Mouse (Mus musculus) embryonic facial prominence, embryonic 14.5 days (tissue): ENCODE measurements around the gene 4930402F06Rik. TPM values are rescaled to one million over a fixed set of nuclear protein-coding genes. Genes with fewer than 3 reads are reported as not detected.

Experiments used
- ATAC-seq: fragments of 200-750 bp; cut with Nextera tagmentation; 2 replicates; pipeline ENCODE4 v1.8.0; 2017; ENCODE audit warnings: low read depth, moderate number of reproducible peaks, moderate TSS enrichment
- DNase-seq: peaks from one replicate; pipeline ENCODE4 v3.0.0-alpha.2; 2015; ENCODE audit warnings: low spot score
- H3K27ac ChIP-seq: fragments of 300-500 bp; sonication (generic); replicated peaks from 2 replicates; pipeline ENCODE4 v1.5.1; 2014; ENCODE audit warnings: low read depth, mild to moderate bottlenecking, low read length, moderate library complexity
- H3K27me3 ChIP-seq: fragments of 300-500 bp; sonication (generic); replicated peaks from 2 replicates; pipeline ENCODE4 v1.6.1; 2014; ENCODE audit warnings: low read length; ENCODE audit not compliant: control insufficient read depth, insufficient read depth
- H3K36me3 ChIP-seq: fragments of 300-500 bp; sonication (generic); 2 replicates; pipeline ENCODE4 v1.6.1; 2014; ENCODE audit warnings: low read length, mixed read lengths; ENCODE audit not compliant: control insufficient read depth, insufficient read depth
- H3K4me1 ChIP-seq: fragments of 300-500 bp; sonication (generic); 2 replicates; pipeline ENCODE4 v1.6.1; 2014; ENCODE audit warnings: antibody characterized with exemption, low read length; ENCODE audit not compliant: control insufficient read depth, insufficient read depth
- H3K4me2 ChIP-seq: fragments of 300-500 bp; sonication (generic); 2 replicates; pipeline ENCODE4 v1.6.1; 2014; ENCODE audit warnings: low read depth, mild to moderate bottlenecking, low read length, moderate library complexity, mixed read lengths
- H3K4me3 ChIP-seq: fragments of 300-500 bp; sonication (generic); 2 replicates; pipeline ENCODE4 v1.5.1; 2014; ENCODE audit warnings: low read depth, mild to moderate bottlenecking, low read length
- H3K9ac ChIP-seq: fragments of 300-500 bp; sonication (generic); 2 replicates; pipeline ENCODE4 v1.6.1; 2014; ENCODE audit warnings: low read depth, mild to moderate bottlenecking, low read length, moderate library complexity, mixed read lengths
- H3K9me3 ChIP-seq: fragments of 300-500 bp; sonication (generic); 2 replicates; pipeline ENCODE4 v1.6.1; 2016; ENCODE audit warnings: low read length; ENCODE audit not compliant: control insufficient read depth
- WGBS: fragments of 180-500 bp; shearing (Covaris S2); extraction: QIAGEN DNeasy Blood & Tissue Kit; methylation state at CpG from one replicate; pipeline ENCODE4 v1.1.7; 2014; 5-methylcytosine and 5-hydroxymethylcytosine counted together
- polyA plus RNA-seq: library from polyadenylated mRNA; unstranded; fragments of >200 nt; fragmentation: Nextera tagmentation; extraction: Ambion mirVana; gene quantifications from 2 replicates; pipeline ENCODE4 v1.2.1, GENCODE M21; 2014

4930402F06Rik gene
- polyA plus RNA-seq, 1 experiment from 2014 or later = not detected

DNA sequence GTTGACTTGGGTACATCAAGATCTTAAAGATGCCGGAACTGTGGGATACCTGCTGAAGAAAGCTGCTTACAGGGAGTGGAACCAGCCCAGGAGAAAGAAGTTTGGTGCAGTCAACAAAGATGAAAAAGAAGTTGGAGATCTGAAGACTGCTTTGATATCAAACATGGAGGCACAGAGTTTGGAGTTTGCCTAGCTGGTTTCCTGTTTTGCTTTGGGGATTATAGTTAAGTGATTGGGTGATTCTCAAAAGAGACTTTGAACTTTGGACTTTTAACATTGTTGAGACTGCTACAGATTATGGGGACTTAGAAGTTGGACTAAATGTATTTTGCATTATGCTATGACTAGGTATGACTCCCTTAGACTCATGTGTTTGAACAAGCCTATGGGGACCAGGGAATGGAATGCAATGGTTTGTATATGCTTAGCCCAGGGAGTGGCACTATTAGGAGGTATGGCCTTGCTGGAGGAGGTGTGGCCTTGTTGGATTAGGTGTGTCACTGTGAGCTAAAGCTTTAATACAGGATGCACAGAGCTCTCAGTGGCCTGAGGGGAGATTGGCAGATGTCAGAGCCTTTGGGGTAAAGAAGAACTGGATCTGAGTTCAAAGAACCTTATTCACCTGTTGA is 26.9 kb upstream of the 4930402F06Rik start:
- Histone ChIP-seq H3K9me3 (peaks cover 9% of the 10 kb centered on the region), H3K36me3 (peaks cover 20% of the 10 kb centered on the region), H3K4me2 (no peak overlapping the region), H3K27me3 (no peaks in the 10 kb centered on the region), H3K4me3 (no peak overlapping the region), H3K9ac (no peak overlapping the region), H3K27ac (no peak overlapping the region), H3K4me1 (no peaks in the 10 kb centered on the region)
- 94% methylated on average over 1 of the region's 1 CpGs for WGBS
- no peak for DNase-seq
- no peak for ATAC-seq

GRCm38 (mm10) chr2:35422384-35422783 is 25.4 kb upstream of the 4930402F06Rik start:
- H3K27ac ChIP-seq = no peak overlapping the region
- no peak for ATAC-seq
- H3K36me3 ChIP-seq = peaks cover 21% of the 10 kb centered on the region
- H3K4me2 ChIP-seq = no peak overlapping the region
- WGBS = 83% methylated on average over 3 of the region's 3 CpGs
- no peaks in the 10 kb centered on the region for H3K27me3 ChIP-seq
- no peak overlapping the region for H3K9ac ChIP-seq
- peaks cover 9% of the 10 kb centered on the region for H3K9me3 ChIP-seq
- no peak for DNase-seq
- no peaks in the 10 kb centered on the region for H3K4me1 ChIP-seq
- H3K4me3 ChIP-seq = no peak overlapping the region

DNA sequence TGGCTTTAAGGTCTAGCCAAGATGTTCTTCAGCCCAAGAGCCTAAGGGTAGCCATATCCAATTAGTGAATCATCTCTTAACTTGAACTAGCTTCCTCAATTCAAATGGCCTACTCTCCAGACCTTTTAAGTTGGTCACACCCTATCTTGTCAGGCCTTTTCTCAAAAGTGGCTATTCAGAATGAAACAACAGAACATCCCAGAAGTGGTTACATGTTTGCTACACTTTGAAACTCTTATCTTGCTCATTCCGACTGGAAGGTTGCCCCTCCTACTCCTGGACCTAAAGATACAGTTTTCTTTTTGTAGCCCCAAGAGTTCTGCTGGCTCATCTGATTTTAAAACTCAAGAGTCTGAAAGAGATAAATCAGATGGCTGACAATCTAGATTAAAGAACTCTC is 23.7 kb upstream of the 4930402F06Rik start:
- WGBS = 91% methylated on average over 1 of the region's 1 CpGs
- H3K27me3 ChIP-seq = no peaks in the 10 kb centered on the region
- no peaks in the 10 kb centered on the region for H3K4me1 ChIP-seq
- peaks cover 21% of the 10 kb centered on the region for H3K36me3 ChIP-seq
- ATAC-seq (no peak), DNase-seq (no peak)
- H3K27ac ChIP-seq = no peak overlapping the region
- no peak overlapping the region for H3K4me2 ChIP-seq
- H3K9ac ChIP-seq = no peak overlapping the region
- peaks cover 9% of the 10 kb centered on the region for H3K9me3 ChIP-seq
- H3K4me3 ChIP-seq = no peak overlapping the region

DNA sequence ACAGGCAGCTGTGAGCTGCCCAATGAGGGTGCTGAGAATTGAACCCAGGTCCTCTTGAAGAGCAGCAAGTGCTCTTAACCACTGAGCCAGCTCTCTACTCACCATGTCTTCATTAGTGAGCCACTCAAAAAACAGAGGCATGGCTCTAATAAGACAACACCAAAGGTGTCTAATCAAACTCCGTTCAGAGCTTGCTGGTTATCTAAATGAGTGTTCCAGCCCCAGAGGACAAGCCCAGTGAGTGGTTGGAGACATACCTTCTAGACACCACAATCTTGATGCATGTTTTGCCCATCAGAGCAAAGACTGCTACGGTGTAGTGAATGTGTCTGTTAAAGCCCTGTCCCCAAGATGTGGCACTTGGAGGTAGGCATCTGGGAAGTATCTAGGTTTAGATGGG is 22.7 kb upstream of the 4930402F06Rik start:
- H3K4me1 ChIP-seq = no peaks in the 10 kb centered on the region
- H3K27me3 ChIP-seq = no peaks in the 10 kb centered on the region
- no peak overlapping the region for H3K4me2 ChIP-seq
- no peak overlapping the region for H3K4me3 ChIP-seq
- no peak overlapping the region for H3K27ac ChIP-seq
- no peak overlapping the region for H3K9ac ChIP-seq
- WGBS = 98% methylated on average over 2 of the region's 2 CpGs
- peaks cover 9% of the 10 kb centered on the region for H3K9me3 ChIP-seq
- no peak for ATAC-seq
- DNase-seq = no peak
- peaks cover 21% of the 10 kb centered on the region for H3K36me3 ChIP-seq

DNA sequence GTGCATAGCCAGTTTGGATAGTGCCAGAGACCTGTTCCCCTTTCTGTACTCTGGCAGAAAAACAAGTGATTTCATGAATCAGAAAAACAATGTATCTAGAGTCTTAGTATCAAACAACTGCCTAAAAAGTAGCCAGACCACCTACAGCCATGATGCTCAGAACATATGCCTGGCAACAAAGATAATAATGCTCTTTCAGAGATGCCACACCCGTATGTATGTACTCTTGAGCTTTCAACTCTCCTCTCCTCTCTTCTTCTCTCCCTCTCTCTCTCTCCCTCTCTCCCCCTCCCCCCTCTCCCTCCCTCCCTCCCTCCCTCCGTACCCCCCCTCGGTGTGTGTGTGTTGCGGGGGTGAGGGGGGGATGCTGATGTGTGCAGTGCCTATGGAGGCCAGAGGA is 22.3 kb upstream of the 4930402F06Rik start:
- WGBS = 98% methylated on average over 4 of the region's 4 CpGs
- peaks cover 21% of the 10 kb centered on the region for H3K36me3 ChIP-seq
- H3K9me3 ChIP-seq = peaks cover 9% of the 10 kb centered on the region
- no peaks in the 10 kb centered on the region for H3K4me1 ChIP-seq
- H3K27ac ChIP-seq = no peak overlapping the region
- ATAC-seq (no peak), DNase-seq (no peak)
- H3K27me3 ChIP-seq = no peaks in the 10 kb centered on the region
- H3K4me3 ChIP-seq = no peak overlapping the region
- no peak overlapping the region for H3K9ac ChIP-seq
- H3K4me2 ChIP-seq = no peak overlapping the region

GRCm38 (mm10) chr2:35417231-35417630 is 20.3 kb upstream of the 4930402F06Rik start:
- Histone ChIP-seq H3K27me3 (no peaks in the 10 kb centered on the region), H3K9ac (no peak overlapping the region), H3K27ac (no peak overlapping the region), H3K4me2 (no peak overlapping the region), H3K9me3 (peaks cover 9% of the 10 kb centered on the region), H3K4me1 (no peaks in the 10 kb centered on the region), H3K36me3 (peaks cover 21% of the 10 kb centered on the region), H3K4me3 (no peak overlapping the region)
- ATAC-seq (no peak), DNase-seq (no peak)
- 93% methylated on average over 1 of the region's 1 CpGs for WGBS

GRCm38 (mm10) chr2:35416473-35416872 is 19.5 kb upstream of the 4930402F06Rik start:
- ATAC-seq (no peak), DNase-seq (no peak)
- Histone ChIP-seq H3K9me3 (peaks cover 9% of the 10 kb centered on the region), H3K36me3 (peaks cover 17% of the 10 kb centered on the region), H3K4me1 (no peaks in the 10 kb centered on the region), H3K27me3 (no peaks in the 10 kb centered on the region), H3K9ac (no peak overlapping the region), H3K27ac (no peak overlapping the region), H3K4me2 (no peak overlapping the region), H3K4me3 (no peak overlapping the region)
- WGBS = 74% methylated on average over 6 of the region's 6 CpGs

DNA sequence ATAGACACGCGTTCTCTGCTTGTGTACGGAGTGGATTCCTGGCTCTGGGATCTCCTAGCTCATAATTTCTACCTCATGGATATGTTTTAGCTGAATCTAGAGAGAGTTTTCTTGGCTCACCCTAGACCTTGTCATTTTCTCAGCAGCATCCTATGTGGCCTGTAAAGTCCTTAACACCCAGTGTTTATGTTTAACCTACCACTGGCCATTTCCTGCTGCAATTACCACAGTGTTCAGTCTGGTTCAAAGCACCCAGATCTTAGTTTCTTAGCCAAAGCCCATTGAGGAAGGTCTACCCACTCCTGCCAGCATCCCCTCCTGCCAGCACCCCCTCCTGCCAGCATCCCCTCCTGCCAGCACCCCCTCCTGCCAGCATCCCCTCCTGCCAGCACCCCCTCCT is 15.8 kb upstream of the 4930402F06Rik start:
- H3K4me2 ChIP-seq = no peak overlapping the region
- 0 out of 2 replicates have a peak, but pooled peaks cover 10% of the 10 kb centered on the region for H3K36me3 ChIP-seq
- no peaks in the 10 kb centered on the region for H3K9me3 ChIP-seq
- no peak for ATAC-seq
- no peak overlapping the region for H3K27ac ChIP-seq
- H3K4me1 ChIP-seq = no peaks in the 10 kb centered on the region
- no peak overlapping the region for H3K4me3 ChIP-seq
- DNase-seq = no peak
- WGBS = 95% methylated on average over 3 of the region's 3 CpGs
- H3K9ac ChIP-seq = no peak overlapping the region
- H3K27me3 ChIP-seq = no peaks in the 10 kb centered on the region

DNA sequence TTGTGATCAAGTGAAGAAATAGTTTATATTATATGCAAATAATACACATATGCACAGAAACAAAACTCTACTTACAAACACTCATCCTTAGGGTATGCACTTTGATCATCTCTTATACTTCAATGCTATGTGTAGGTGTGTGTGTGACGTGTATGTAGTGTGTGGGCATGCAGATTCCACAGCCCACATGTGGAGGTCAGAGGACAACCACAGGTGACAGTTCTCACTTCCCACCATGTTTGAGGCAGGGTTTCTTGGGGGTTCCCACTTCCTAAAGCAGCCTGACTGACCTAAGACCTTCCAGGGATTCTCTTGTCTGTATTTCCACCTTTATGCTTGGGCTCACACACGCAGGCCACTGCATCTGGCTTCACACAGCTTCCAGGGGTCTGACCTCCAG is 15.3 kb upstream of the 4930402F06Rik start:
- Histone ChIP-seq H3K9ac (no peak overlapping the region), H3K4me1 (no peaks in the 10 kb centered on the region), H3K27me3 (no peaks in the 10 kb centered on the region), H3K4me3 (no peak overlapping the region), H3K27ac (no peak overlapping the region), H3K36me3 (0 out of 2 replicates have a peak, but pooled peaks cover 10% of the 10 kb centered on the region), H3K9me3 (no peaks in the 10 kb centered on the region), H3K4me2 (no peak overlapping the region)
- ATAC-seq (no peak), DNase-seq (no peak)
- WGBS = 84% methylated on average over 2 of the region's 2 CpGs
